Mouse (Mus musculus) retina, embryonic 14.5 days (tissue): ENCODE measurements at regions not wholly inside any gene's neighbourhood (a gene's known extent, or its start where the extent isn't known, plus 50 kb on each side); places are given as distances from the start of the nearest gene placed in this dataset.

Experiments used
- DNase-seq: peaks from one replicate; pipeline ENCODE4 v3.0.0-alpha.2; 2015; ENCODE audit warnings: low spot score

- DNase-seq, result no peak
Measured at GRCm38 (mm10) chr12:25259123-25259522, 162.2 kb upstream of the Id2 start.

- DNase-seq, result no peak
Measured at GRCm38 (mm10) chr12:25256268-25256667, 159.3 kb upstream of the Id2 start.

GRCm38 (mm10) chr12:25254716-25255115 lies 157.8 kb upstream of the Id2 start:
- DNase-seq, result no peak

GRCm38 (mm10) chr12:25252776-25253510 lies 156.0 kb upstream of the Id2 start:
- no peak for DNase-seq

GRCm38 (mm10) chr12:25251411-25252171 lies 154.7 kb upstream of the Id2 start:
- DNase-seq, result no peak

GRCm38 (mm10) chr12:25250881-25251280 lies 153.9 kb upstream of the Id2 start:
- DNase-seq, result no peak

GRCm38 (mm10) chr12:25248681-25249366 lies 151.9 kb upstream of the Id2 start:
- DNase-seq, result no peak

- no peak for DNase-seq
Measured at GRCm38 (mm10) chr12:25246566-25246965, 149.6 kb upstream of the Id2 start.

GRCm38 (mm10) chr12:25245661-25246060 lies 148.7 kb upstream of the Id2 start:
- DNase-seq, result no peak

GRCm38 (mm10) chr12:25245251-25245650 lies 148.3 kb upstream of the Id2 start:
- DNase-seq, result no peak

GRCm38 (mm10) chr12:25244666-25245065 lies 147.7 kb upstream of the Id2 start:
- no peak for DNase-seq

GRCm38 (mm10) chr12:25243901-25244300 lies 147.0 kb upstream of the Id2 start:
- DNase-seq, result no peak

GRCm38 (mm10) chr12:25242369-25242768 lies 145.4 kb upstream of the Id2 start:
- no peak for DNase-seq

GRCm38 (mm10) chr12:25241675-25242074 lies 144.7 kb upstream of the Id2 start:
- DNase-seq, result no peak

- no peak for DNase-seq
Measured at GRCm38 (mm10) chr12:25240796-25241195, 143.9 kb upstream of the Id2 start.

- DNase-seq, result peak; percentile 77
Measured at GRCm38 (mm10) chr12:25240142-25240541, 143.2 kb upstream of the Id2 start.

- no peak for DNase-seq
Measured at GRCm38 (mm10) chr12:25235071-25235470, 138.1 kb upstream of the Id2 start.

GRCm38 (mm10) chr12:25234636-25235035 lies 137.7 kb upstream of the Id2 start:
- no peak for DNase-seq

- no peak for DNase-seq
Measured at GRCm38 (mm10) chr12:25233027-25233535, 136.1 kb upstream of the Id2 start.

GRCm38 (mm10) chr12:25232358-25233026 lies 135.6 kb upstream of the Id2 start:
- no peak for DNase-seq

- no peak for DNase-seq
Measured at GRCm38 (mm10) chr12:25228708-25229107, 131.8 kb upstream of the Id2 start.

- no peak for DNase-seq
Measured at GRCm38 (mm10) chr12:25227736-25228135, 130.8 kb upstream of the Id2 start.
